Comparison of ENCODE assay signal across 9 mouse cellular contexts in genomic region chr12:33967514-33967913, GRCm38 (mm10). TPM values are rescaled to one million over a fixed set of nuclear protein-coding genes. Genes with fewer than 3 reads are reported as not detected.
DNase-seq lines count a peak whose midpoint lies in the region; ATAC-seq and TF ChIP-seq lines count a peak whose summit lies in the region.
"Had no signal": no experiment of that assay in that cellular context is flagged by ENCODE, and none has a peak within 500 bp of the region (broad histone marks: within the 10 kb centered on the region; RNA-seq: fewer than 3 reads in every experiment).

No protein-coding gene starts in this region.

- no peak overlapping the region for H3K4me3 ChIP-seq in heart, adult 2 months

- H3K27ac ChIP-seq in heart, adult 2 months = no peak overlapping the region

- 2% methylated on average over 21 of the region's 21 CpGs for WGBS in heart, adult 2 months

- H3K36me3 ChIP-seq in heart, adult 2 months (ENCODE audit: control insufficient read depth, insufficient read depth, low read length) = no peaks in the 10 kb centered on the region

- no peak for TF ChIP-seq EP300 in heart, adult 2 months (IDR thresholded peaks at IDR 0.05; ENCODE audit: insufficient read depth, low read depth, low read length)

- H3K4me1 ChIP-seq in heart, adult 2 months (ENCODE audit: control insufficient read depth, insufficient read depth, low read length) = no peaks in the 10 kb centered on the region

- intact Hi-C loops in heart, adult 2 months (cut with DNase I) = no loop called here
- intact Hi-C loops in heart, postnatal 10 days (cut with DNase I) = no loop called here
- intact Hi-C loops in left cerebral cortex, postnatal 10 days (cut with DNase I) = loop anchor here (10.0 kb wide), 1 partner anchor 687 kb away; no protein-coding TSS in a partner anchor

- H3K27me3 ChIP-seq in heart, adult 2 months (ENCODE audit: control insufficient read depth, insufficient read depth, low read length) = peaks cover 9% of the 10 kb centered on the region

- TF ChIP-seq POLR2A in heart, adult 2 months (IDR thresholded peaks at IDR 0.05; ENCODE audit: insufficient read depth, low read depth, low read length) = no peak

- H3K9ac ChIP-seq in heart, adult 2 months (ENCODE audit: low read depth, low read length) = no peak overlapping the region

- no peaks in the 10 kb centered on the region for H3K79me2 ChIP-seq in heart, adult 2 months (replicated peaks; ENCODE audit: control insufficient read depth, insufficient read depth, low read length)

- no peak for TF ChIP-seq CTCF in heart, adult 2 months (IDR thresholded peaks at IDR 0.05)

- 0 out of 2 replicates have a peak, but pooled peaks have one; percentile 14 for ATAC-seq in granulocyte monocyte progenitor cell, adult 5-6 weeks (replicated peaks; ENCODE audit: poor library complexity, severe bottlenecking)

- DNase-seq in heart, adult 2 months = peak; percentile 7 to 27
- no peak for DNase-seq in heart, postnatal 10 days
- DNase-seq in ZHBTc4 (ENCODE audit: low read depth, low spot score) = peak; percentile 22
- peak; percentile 56 for DNase-seq in mesoderm, embryonic 11.5 days (ENCODE audit: low read depth, low spot score)
- DNase-seq in thymus, postnatal 36 days = no peak
- DNase-seq in left cerebral cortex, postnatal 10 days (ENCODE audit: extremely low spot score in 1 of 2, low spot score in 2 of 2) = no peak
- DNase-seq in ovary, postnatal 14 days (ENCODE audit: low spot score) = no peak

RNA-seq across cellular contexts. Expression of gene Twist1, which starts 10.0 kb away (rescaled TPM):
- total RNA-seq in heart, adult 2 months (2021) = 1 to 10 TPM; 1.5 to 2.3 TPM
- polyA plus RNA-seq in heart, adult 2 months (2012; rRNA removed) = 2.5 and 2.7 TPM in 2 replicates
- 1 to 10 TPM; 3.6 to 4.5 TPM for total RNA-seq in heart, postnatal 10 days (2021)
- not detected in 2 replicates for total RNA-seq in granulocyte monocyte progenitor cell, adult 5-6 weeks (2014; fragmentation: Nextera tagmentation)
- 0.57 TPM in 1 of 2 replicates, not detected in the other for total RNA-seq in granulocyte monocyte progenitor cell, adult 5-6 weeks (2017)
- total RNA-seq in left cerebral cortex, postnatal 10 days (2021) = under 1 TPM; 0.28 to 0.88 TPM

RNA-seq across cellular contexts. Expression of gene Ferd3l, which starts 39.3 kb away (rescaled TPM):
- not detected for total RNA-seq in heart, adult 2 months (2021)
- not detected in 2 replicates for polyA plus RNA-seq in heart, adult 2 months (2012; rRNA removed)
- total RNA-seq in heart, postnatal 10 days (2021) = not detected
- not detected in 2 replicates for total RNA-seq in granulocyte monocyte progenitor cell, adult 5-6 weeks (2014; fragmentation: Nextera tagmentation)
- not detected in 2 replicates for total RNA-seq in granulocyte monocyte progenitor cell, adult 5-6 weeks (2017)
- total RNA-seq in left cerebral cortex, postnatal 10 days (2021) = not detected
- polyA plus RNA-seq: large intestine, adult 2 months had no signal

Comparison
In these comparisons a context has a peak if more than half of its experiments do, and no peak if none do; other contexts are left out.
1. DNase-seq: peak in heart, adult 2 months (2 of 2), ZHBTc4 (single experiment) and mesoderm, embryonic 11.5 days (single experiment); none in heart, postnatal 10 days (0 of 2), thymus, postnatal 36 days (0 of 2), left cerebral cortex, postnatal 10 days (0 of 2) and ovary, postnatal 14 days (single experiment).